Mouse (Mus musculus): ENCODE data around the gene Ccdc34. TPM values are rescaled to one million over a fixed set of nuclear protein-coding genes. Genes with fewer than 3 reads are reported as not detected.

The Ccdc34 gene
- polyA plus RNA-seq, 1 experiment from 2014 or later = 31.3 TPM

- H3K4me2 ChIP-seq = no peak overlapping the region
- no peaks in the 10 kb centered on the region for H3K9me3 ChIP-seq (replicated peaks; ENCODE audit: control insufficient read depth, low read length)
- no peak overlapping the region for H3K27ac ChIP-seq (ENCODE audit: low read depth, low read length)
- no peaks in the 10 kb centered on the region for H3K4me1 ChIP-seq (ENCODE audit: control insufficient read depth, insufficient read depth, low read length)
- WGBS (ENCODE audit: insufficient replicate concordance) = 74% methylated on average over 4 of the region's 4 CpGs
- no peak overlapping the region for H3K9ac ChIP-seq (ENCODE audit: low read depth, low read length)
- H3K36me3 ChIP-seq (ENCODE audit: control insufficient read depth, insufficient read depth, low read length) = no peaks in the 10 kb centered on the region
- H3K4me3 ChIP-seq (ENCODE audit: low read depth, low read length) = no peak overlapping the region
- no peak for ATAC-seq (replicated peaks; ENCODE audit: insufficient number of reproducible peaks, low FRiP score, low TSS enrichment)
- H3K27me3 ChIP-seq (ENCODE audit: control insufficient read depth, insufficient read depth, low read length) = no peaks in the 10 kb centered on the region
These were observed 150.1 kb downstream of the Ccdc34 start for GRCm38 (mm10) chr2:110167694-110168093.

- Histone ChIP-seq H3K27me3 (ENCODE audit: control insufficient read depth, insufficient read depth, low read length) (no peaks in the 10 kb centered on the region), H3K4me3 (ENCODE audit: low read depth, low read length) (no peak overlapping the region), H3K9ac (ENCODE audit: low read depth, low read length) (no peak overlapping the region), H3K27ac (ENCODE audit: low read depth, low read length) (no peak overlapping the region), H3K4me2 (no peak overlapping the region), H3K9me3 (replicated peaks; ENCODE audit: control insufficient read depth, low read length) (no peaks in the 10 kb centered on the region), H3K4me1 (ENCODE audit: control insufficient read depth, insufficient read depth, low read length) (no peaks in the 10 kb centered on the region), H3K36me3 (ENCODE audit: control insufficient read depth, insufficient read depth, low read length) (no peaks in the 10 kb centered on the region)
- no peak for ATAC-seq (replicated peaks; ENCODE audit: insufficient number of reproducible peaks, low FRiP score, low TSS enrichment)
These were observed 150.7 kb downstream of the Ccdc34 start for GRCm38 (mm10) chr2:110168361-110168760.

GRCm38 (mm10) chr2:110172456-110172855 is 154.8 kb downstream of the Ccdc34 start:
- Histone ChIP-seq H3K27me3 (ENCODE audit: control insufficient read depth, insufficient read depth, low read length) (no peaks in the 10 kb centered on the region), H3K9me3 (replicated peaks; ENCODE audit: control insufficient read depth, low read length) (no peaks in the 10 kb centered on the region), H3K4me2 (no peak overlapping the region), H3K9ac (ENCODE audit: low read depth, low read length) (no peak overlapping the region), H3K4me1 (ENCODE audit: control insufficient read depth, insufficient read depth, low read length) (peaks cover 2% of the 10 kb centered on the region), H3K36me3 (ENCODE audit: control insufficient read depth, insufficient read depth, low read length) (no peaks in the 10 kb centered on the region), H3K27ac (ENCODE audit: low read depth, low read length) (no peak overlapping the region), H3K4me3 (ENCODE audit: low read depth, low read length) (no peak overlapping the region)
- 72% methylated on average over 7 of the region's 7 CpGs for WGBS (ENCODE audit: insufficient replicate concordance)
- ATAC-seq (replicated peaks; ENCODE audit: insufficient number of reproducible peaks, low FRiP score, low TSS enrichment) = no peak

- no peaks in the 10 kb centered on the region for H3K9me3 ChIP-seq (replicated peaks; ENCODE audit: control insufficient read depth, low read length)
- WGBS (ENCODE audit: insufficient replicate concordance) = 50% methylated on average over 7 of the region's 7 CpGs
- peaks cover 9% of the 10 kb centered on the region for H3K4me1 ChIP-seq (ENCODE audit: control insufficient read depth, insufficient read depth, low read length)
- H3K4me3 ChIP-seq (ENCODE audit: low read depth, low read length) = no peak overlapping the region
- H3K4me2 ChIP-seq = no peak overlapping the region
- H3K27me3 ChIP-seq (ENCODE audit: control insufficient read depth, insufficient read depth, low read length) = no peaks in the 10 kb centered on the region
- no peak overlapping the region for H3K27ac ChIP-seq (ENCODE audit: low read depth, low read length)
- H3K9ac ChIP-seq (ENCODE audit: low read depth, low read length) = no peak overlapping the region
- ATAC-seq (replicated peaks; ENCODE audit: insufficient number of reproducible peaks, low FRiP score, low TSS enrichment) = 0 out of 2 replicates have a peak, but pooled peaks have one; percentile 42
- no peaks in the 10 kb centered on the region for H3K36me3 ChIP-seq (ENCODE audit: control insufficient read depth, insufficient read depth, low read length)
These were observed 156.2 kb downstream of the Ccdc34 start for GRCm38 (mm10) chr2:110173818-110174247.

DNA sequence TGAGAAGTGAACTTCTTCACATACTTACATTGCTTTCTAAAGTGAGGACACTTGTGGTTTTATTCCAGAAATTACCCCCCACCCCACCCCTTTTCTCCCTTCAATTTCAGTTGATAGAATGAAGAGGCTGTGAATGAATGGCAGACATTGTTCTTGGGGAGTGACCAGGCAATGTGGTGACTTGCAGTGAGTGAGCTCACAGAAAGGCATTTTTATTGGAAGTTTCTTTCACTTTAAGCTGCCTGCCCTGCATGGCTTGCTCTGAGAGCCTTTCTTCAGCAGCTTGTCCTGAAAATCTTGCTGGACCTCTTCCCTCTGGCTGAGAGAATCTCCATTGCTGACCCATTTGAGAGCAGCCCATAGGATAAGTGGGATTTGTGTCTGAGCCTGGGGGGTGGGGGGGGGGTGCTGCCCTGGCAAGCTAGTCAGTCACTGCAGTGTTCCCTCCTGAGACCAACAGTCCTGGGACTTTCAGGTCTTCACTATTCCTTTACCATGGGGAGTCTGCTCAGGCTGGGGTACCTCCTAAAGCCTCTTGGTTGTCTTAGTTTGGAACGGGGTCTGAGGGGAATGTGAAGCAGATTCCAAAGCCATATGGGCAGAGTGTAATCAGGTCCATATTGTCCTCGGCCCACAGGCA is 159.3 kb downstream of the Ccdc34 start:
- Histone ChIP-seq H3K9me3 (replicated peaks; ENCODE audit: control insufficient read depth, low read length) (no peaks in the 10 kb centered on the region), H3K27me3 (ENCODE audit: control insufficient read depth, insufficient read depth, low read length) (no peaks in the 10 kb centered on the region), H3K36me3 (ENCODE audit: control insufficient read depth, insufficient read depth, low read length) (no peaks in the 10 kb centered on the region), H3K4me1 (ENCODE audit: control insufficient read depth, insufficient read depth, low read length) (peaks cover 21% of the 10 kb centered on the region), H3K9ac (ENCODE audit: low read depth, low read length) (no peak overlapping the region), H3K4me2 (no peak overlapping the region), H3K4me3 (ENCODE audit: low read depth, low read length) (no peak overlapping the region), H3K27ac (ENCODE audit: low read depth, low read length) (peak overlapping the region; percentile 22; the same call in 1 of the 2 replicates)
- WGBS (ENCODE audit: insufficient replicate concordance) = 63% methylated on average over 2 of the region's 2 CpGs
- ATAC-seq (replicated peaks; ENCODE audit: insufficient number of reproducible peaks, low FRiP score, low TSS enrichment) = no peak

DNA sequence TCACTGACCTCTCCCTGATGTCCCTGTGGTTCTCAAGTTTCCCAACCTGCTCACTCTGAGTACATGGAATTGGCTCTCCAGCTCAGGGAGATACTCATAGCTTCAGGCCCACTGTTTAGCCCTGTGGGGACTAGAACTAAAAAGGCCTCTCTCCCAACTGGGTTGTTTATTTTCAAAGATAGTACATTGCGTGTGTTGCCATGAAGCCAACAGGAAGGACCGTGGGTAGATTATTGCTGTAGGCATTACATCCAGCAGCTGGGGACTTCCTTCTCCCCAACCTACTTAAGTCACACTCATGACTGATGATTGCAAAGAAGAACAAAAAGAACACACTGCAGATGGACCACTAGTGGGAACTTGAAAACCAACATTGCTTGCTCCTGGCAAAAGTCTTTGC is 159.8 kb downstream of the Ccdc34 start:
- no peak overlapping the region; the same call in 1 of the 2 replicates for H3K27ac ChIP-seq (ENCODE audit: low read depth, low read length)
- H3K36me3 ChIP-seq (ENCODE audit: control insufficient read depth, insufficient read depth, low read length) = no peaks in the 10 kb centered on the region
- no peak for ATAC-seq (replicated peaks; ENCODE audit: insufficient number of reproducible peaks, low FRiP score, low TSS enrichment)
- WGBS (ENCODE audit: insufficient replicate concordance) = 44% methylated on average over 2 of the region's 2 CpGs
- no peaks in the 10 kb centered on the region for H3K27me3 ChIP-seq (ENCODE audit: control insufficient read depth, insufficient read depth, low read length)
- peaks cover 21% of the 10 kb centered on the region for H3K4me1 ChIP-seq (ENCODE audit: control insufficient read depth, insufficient read depth, low read length)
- no peak overlapping the region for H3K4me2 ChIP-seq
- no peaks in the 10 kb centered on the region for H3K9me3 ChIP-seq (replicated peaks; ENCODE audit: control insufficient read depth, low read length)
- H3K4me3 ChIP-seq (ENCODE audit: low read depth, low read length) = no peak overlapping the region
- H3K9ac ChIP-seq (ENCODE audit: low read depth, low read length) = no peak overlapping the region

DNA sequence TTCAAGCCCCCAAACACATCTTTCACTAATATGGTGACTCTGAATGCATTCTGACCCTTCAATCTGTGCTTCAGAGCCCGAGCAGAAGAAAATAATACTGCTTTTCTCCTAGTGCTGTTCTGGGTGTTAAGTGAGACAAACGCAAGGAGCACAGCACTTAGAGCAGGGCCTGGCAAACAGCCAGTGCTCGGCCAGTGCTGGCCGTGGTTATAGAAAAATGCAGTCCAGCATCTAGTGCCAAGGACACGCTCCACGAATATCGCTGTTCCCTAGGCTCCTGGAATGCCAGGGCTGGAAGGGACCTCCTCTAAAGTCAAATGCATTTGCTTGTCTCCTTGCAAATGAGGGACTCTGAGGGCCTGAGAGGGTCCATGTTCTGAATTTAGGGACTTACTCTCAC is 160.3 kb downstream of the Ccdc34 start:
- Histone ChIP-seq H3K4me2 (no peak overlapping the region), H3K27ac (ENCODE audit: low read depth, low read length) (no peak overlapping the region; the same call in 1 of the 2 replicates)
- ATAC-seq (replicated peaks; ENCODE audit: insufficient number of reproducible peaks, low FRiP score, low TSS enrichment) = no peak

GRCm38 (mm10) chr2:110179669-110180315 is 162.2 kb downstream of the Ccdc34 start:
- Histone ChIP-seq H3K4me2 (peak overlapping the region; percentile 11; the same call in 1 of the 2 replicates), H3K27me3 (ENCODE audit: control insufficient read depth, insufficient read depth, low read length) (no peaks in the 10 kb centered on the region), H3K36me3 (ENCODE audit: control insufficient read depth, insufficient read depth, low read length) (no peaks in the 10 kb centered on the region), H3K4me1 (ENCODE audit: control insufficient read depth, insufficient read depth, low read length) (peaks cover 28% of the 10 kb centered on the region), H3K27ac (ENCODE audit: low read depth, low read length) (peak overlapping the region; percentile 54), H3K9me3 (replicated peaks; ENCODE audit: control insufficient read depth, low read length) (no peaks in the 10 kb centered on the region), H3K9ac (ENCODE audit: low read depth, low read length) (no peak overlapping the region; the same call in 1 of the 2 replicates), H3K4me3 (ENCODE audit: low read depth, low read length) (no peak overlapping the region)
- ATAC-seq (replicated peaks; ENCODE audit: insufficient number of reproducible peaks, low FRiP score, low TSS enrichment) = peak; percentile 57; the same call in 1 of the 2 replicates
- WGBS (ENCODE audit: insufficient replicate concordance) = 21% methylated on average over 10 of the region's 10 CpGs

More for the DNA sequence above, 160.3 kb downstream of the Ccdc34 start:
- Histone ChIP-seq H3K9me3 (replicated peaks; ENCODE audit: control insufficient read depth, low read length) (no peaks in the 10 kb centered on the region), H3K4me1 (ENCODE audit: control insufficient read depth, insufficient read depth, low read length) (peaks cover 25% of the 10 kb centered on the region), H3K27me3 (ENCODE audit: control insufficient read depth, insufficient read depth, low read length) (no peaks in the 10 kb centered on the region), H3K4me3 (ENCODE audit: low read depth, low read length) (no peak overlapping the region), H3K9ac (ENCODE audit: low read depth, low read length) (no peak overlapping the region), H3K36me3 (ENCODE audit: control insufficient read depth, insufficient read depth, low read length) (no peaks in the 10 kb centered on the region)
- WGBS (ENCODE audit: insufficient replicate concordance) = 46% methylated on average over 7 of the region's 7 CpGs

- no peak for ATAC-seq (replicated peaks; ENCODE audit: insufficient number of reproducible peaks, low FRiP score, low TSS enrichment)
- H3K9ac ChIP-seq (ENCODE audit: low read depth, low read length) = no peak overlapping the region
- WGBS (ENCODE audit: insufficient replicate concordance) = 61% methylated on average over 7 of the region's 7 CpGs
- peaks cover 28% of the 10 kb centered on the region for H3K4me1 ChIP-seq (ENCODE audit: control insufficient read depth, insufficient read depth, low read length)
- H3K4me2 ChIP-seq = peak overlapping the region; percentile 11; the same call in 1 of the 2 replicates
- H3K9me3 ChIP-seq (replicated peaks; ENCODE audit: control insufficient read depth, low read length) = no peaks in the 10 kb centered on the region
- no peak overlapping the region for H3K4me3 ChIP-seq (ENCODE audit: low read depth, low read length)
- H3K27ac ChIP-seq (ENCODE audit: low read depth, low read length) = peak overlapping the region; percentile 54
- no peaks in the 10 kb centered on the region for H3K27me3 ChIP-seq (ENCODE audit: control insufficient read depth, insufficient read depth, low read length)
- H3K36me3 ChIP-seq (ENCODE audit: control insufficient read depth, insufficient read depth, low read length) = no peaks in the 10 kb centered on the region
These were observed 162.7 kb downstream of the Ccdc34 start for GRCm38 (mm10) chr2:110180316-110180670.
